Mouse (Mus musculus) right cerebral cortex, adult 18-20 months (tissue): Measurements from ENCODE around the gene Gpc5.

ENCODE experiments used
- DNase-seq: peaks from one replicate; pipeline ENCODE4 v3.0.0; 2022; ENCODE audit warnings: mixed read lengths

Gpc5 gene

DNA sequence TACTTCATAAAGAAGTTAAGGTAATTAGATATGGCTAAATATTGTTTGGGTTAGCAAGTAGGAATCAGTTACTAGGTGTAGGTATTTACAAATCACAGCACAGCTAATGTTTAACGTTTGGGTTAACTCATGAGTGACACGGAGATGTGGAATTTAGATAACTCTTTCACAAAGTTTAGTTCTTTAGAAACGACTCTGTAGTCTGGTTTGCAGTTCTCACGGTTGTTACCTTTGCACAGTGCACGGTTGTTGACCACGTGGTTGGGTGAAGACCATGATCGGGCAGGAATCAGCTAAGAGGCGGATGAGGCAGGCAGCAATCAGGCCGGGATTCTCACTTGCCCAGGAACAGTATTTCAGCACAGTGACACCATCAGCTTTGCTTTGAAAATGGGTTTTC lies 26.6 kb downstream of the Gpc5 start:
- no peak for DNase-seq

DNA sequence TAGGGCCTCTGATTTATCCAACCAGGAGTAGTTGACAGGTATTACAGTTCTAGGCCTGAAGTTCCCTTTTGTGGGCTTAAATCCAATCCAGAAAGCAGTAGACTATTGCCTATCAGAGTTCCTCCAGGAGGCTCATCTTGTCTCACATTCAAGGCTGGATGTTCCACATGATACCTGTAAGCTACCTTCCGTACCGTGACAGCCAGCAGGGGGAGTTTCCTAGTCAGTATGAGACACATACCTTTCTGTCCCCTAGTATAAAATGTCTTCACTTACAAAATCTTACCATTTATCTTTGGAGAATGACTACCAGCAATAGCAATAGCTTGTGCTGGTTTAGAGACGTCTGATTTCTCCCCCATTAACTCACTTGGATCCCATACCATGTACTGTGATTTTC lies 56.8 kb downstream of the Gpc5 start:
- no peak for DNase-seq

DNA sequence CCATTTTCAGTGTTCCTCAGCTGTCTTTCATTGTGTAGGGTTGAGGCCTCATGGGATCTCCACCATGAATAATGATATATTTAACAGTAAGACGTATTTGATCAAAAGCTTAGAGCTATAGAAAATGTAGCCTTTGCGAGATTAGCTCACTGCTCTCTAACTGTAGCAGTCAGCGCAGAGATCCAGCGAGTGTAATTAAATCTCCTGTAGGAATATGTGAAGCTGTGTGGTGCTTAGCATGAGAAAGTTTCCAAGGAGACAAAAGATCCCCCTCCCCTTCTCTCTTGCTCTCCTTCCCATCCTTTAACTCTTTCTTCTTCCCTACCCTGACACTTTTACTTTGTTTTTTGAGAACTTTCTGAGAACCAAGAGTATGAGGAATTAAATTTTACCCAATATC lies 64.6 kb downstream of the Gpc5 start:
- DNase-seq, result no peak

DNA sequence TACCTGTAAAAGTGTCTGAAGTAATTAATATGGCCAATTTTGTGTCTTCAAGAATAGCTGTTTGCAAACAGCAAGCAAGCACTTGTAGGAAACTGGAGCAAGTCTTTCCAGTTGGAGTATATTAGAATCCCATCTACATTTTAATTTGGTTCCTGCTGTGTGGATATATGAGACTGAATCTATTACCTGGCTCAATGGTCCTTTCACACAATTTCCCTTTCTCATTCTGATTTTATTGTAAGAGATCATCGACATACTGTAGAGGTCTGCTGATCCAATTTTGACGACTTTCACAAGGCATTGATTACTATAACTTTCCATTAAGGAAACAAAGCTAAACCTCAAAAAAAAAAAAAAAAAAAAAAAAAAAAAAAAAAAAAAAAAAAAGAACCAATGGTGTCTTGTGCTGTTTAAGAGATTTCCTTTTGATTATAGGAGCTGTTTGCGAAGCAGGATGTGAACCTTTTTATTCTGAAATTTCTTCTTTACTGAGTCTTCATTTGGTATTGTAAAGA lies 85.4 kb downstream of the Gpc5 start:
- no peak for DNase-seq

DNA sequence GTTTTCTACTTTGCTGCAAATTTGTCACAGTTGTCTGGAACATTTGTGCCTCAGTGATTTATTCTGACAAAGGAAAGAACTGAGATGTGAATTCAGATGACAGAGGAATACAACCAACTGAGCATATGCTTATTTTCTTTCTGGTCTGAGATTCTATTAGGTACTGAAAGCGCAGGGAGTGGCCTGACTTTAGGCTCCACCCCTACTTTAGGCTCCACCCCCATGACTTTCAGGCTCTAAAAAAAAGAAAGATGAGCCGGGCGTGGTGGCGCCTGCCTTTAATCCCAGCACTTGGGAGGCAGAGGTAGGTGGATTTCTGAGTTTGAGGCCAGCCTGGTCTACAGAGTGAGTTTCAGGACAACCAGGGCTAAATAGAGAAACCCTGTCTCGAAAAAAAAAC lies 87.9 kb downstream of the Gpc5 start:
- no peak for DNase-seq

DNA sequence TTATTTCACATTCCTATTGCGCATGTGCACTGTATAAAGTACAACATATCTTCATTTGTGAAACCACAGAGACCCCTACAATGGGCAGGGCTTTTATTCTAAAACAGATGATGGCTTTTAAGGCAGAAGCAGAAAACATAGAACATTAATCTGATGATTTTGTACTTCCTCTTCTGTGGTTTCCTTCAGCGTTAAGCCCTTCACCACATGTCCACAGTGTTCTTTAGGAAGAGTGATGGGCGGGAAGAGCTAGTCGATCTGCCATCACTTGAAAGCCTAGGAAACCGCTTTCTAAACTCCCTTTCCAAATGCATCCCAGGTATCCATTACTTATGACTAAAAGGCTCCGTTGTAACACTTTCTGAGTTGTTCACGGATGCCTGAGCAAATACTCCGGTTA lies 96.2 kb downstream of the Gpc5 start:
- no peak for DNase-seq

DNA sequence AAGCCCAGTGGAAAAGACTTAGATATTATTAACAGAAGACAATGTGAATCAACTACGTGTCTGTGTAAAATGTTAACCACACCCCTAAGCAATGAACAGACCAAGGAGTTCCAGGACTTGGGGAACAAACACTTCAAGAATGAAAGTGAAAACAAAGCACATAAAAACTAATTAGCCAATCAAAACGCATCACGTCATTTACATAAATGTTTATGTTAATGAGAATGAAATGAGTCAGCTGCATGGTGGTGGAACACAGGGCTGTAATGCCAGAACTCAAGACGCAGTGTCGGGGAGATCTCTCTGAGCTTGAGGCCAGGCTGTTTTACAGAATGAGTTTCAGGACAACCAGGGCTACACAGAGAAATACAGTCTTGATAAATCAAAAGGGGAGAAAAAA lies 136.1 kb downstream of the Gpc5 start:
- no peak for DNase-seq

DNA sequence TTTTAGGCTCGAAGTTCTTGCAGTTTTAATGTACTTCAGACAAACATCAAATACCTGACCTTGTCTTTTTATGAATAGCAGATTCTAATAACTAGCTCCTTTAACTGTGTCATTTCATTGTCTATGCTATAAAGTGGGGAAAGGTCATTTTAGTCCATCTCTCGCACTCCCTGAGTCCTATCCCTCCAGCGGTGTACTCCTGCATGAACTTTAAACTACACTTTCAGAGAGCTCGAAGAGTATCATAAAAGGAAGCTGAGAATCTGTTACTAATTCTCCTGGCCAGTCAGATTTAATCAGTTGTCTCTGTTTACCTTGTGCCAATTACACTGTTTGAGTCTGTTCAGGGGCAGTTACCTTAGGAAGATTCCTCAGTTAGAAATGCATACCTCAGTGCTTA lies 144.4 kb downstream of the Gpc5 start:
- no peak for DNase-seq

DNA sequence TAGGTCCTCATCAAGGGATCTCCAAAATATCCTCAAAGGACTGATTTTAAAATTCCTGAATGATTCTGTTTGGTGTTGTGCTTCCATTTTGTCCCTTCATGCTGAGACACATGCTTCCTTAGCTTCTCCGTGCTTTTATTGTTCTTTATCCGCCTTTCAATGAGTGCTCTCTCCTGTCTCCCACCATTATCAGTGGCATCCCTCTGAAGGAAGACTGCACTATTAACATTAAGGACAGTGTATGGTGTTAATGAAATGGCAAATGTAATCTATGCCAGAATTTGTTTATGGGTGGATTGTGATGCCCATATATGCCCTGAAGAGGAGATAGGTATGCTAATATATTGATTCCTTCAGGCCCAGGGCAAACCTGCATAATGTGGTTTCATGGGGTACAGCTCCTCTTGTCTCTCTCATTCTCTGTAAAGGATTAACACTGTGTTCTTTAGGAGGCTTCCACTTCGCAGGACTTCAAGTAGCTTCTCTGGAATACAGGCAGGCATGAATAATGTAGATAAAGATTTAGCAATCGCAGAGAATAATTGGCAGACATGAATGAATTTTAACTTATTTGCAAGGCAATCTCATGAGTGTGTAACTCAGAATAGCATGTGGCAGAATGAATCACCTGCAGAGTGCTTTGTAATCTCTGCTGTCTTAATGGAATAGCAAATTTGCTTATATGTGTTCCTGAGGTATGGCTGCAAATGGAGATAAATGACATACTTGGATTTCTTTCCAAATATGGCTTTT lies 148.8 kb downstream of the Gpc5 start:
- DNase-seq, result no peak

DNA sequence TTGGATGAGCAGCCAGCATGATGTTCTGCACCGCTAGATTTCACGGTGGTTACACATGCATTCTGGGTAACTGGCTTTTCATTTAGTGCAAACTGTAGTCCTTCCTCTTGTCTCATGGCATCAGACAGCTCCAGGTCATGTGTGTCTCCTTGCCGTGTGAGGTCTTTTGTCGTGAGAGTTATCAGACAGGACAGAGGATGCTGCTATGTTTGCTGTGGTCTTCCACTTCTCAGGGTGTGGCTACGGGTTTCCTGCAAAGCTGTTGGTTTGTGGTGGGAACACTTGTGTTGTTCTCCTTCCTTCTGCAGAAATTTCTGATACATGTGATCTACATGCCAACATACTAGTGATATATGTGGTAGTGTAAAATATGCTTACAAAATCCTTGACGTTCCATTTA lies 158.5 kb downstream of the Gpc5 start:
- no peak for DNase-seq

DNA sequence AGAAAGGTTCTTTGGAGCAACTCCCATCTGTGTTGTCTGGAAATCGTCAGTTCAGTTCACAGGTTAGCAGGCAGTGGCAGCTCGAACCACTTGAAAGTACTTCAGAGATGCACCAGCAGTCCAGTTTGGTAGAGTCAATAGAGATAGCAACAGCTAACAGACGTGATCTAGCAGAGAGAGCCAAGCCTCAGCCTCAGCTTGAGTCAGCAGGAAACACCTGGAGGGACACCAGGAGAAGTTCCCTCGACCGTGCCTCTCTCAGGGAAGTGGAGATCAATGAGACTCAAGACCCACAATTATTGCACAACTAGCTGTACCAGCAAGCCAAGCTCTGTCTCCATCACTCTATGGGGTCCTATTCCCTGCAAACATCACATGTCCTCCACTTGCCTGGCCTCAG lies 159.8 kb downstream of the Gpc5 start:
- no peak for DNase-seq

DNA sequence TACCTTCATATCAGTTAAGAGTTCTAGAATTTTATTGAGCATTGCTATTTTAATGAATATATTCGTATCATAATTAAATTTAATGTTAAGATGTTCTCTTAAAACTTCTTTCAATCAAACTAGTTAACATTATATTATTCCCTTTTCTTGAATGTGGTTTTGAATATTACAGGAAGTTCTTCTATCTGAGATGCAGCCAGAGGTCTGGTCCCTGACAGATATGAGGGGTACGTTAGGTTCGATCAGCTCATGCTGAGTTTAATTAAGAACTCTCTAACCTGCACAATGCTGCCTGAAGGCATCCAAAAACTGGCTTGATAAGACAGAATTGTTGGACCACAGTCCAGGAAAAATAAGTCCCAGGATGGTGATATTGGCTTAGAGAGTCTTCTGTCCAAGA lies 161.1 kb downstream of the Gpc5 start:
- no peak for DNase-seq

DNA sequence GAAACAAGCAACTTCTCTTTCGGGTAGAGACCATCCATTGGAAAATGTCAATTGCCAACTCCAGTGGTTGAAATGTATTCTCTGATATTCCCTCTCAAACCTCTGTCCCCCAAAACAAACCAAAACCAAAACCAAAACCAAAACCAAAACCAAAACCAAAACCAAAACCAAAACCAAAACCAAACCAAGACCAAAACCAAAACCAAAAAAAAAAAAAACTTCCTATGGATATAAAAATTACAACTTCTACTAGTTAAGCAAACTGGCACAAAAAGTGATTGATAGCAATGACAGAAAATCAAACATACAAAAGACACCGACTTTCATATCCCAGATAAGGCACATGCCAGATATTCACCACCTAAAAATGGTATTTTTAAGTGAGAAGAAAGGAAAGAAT lies 161.7 kb downstream of the Gpc5 start:
- no peak for DNase-seq

DNA sequence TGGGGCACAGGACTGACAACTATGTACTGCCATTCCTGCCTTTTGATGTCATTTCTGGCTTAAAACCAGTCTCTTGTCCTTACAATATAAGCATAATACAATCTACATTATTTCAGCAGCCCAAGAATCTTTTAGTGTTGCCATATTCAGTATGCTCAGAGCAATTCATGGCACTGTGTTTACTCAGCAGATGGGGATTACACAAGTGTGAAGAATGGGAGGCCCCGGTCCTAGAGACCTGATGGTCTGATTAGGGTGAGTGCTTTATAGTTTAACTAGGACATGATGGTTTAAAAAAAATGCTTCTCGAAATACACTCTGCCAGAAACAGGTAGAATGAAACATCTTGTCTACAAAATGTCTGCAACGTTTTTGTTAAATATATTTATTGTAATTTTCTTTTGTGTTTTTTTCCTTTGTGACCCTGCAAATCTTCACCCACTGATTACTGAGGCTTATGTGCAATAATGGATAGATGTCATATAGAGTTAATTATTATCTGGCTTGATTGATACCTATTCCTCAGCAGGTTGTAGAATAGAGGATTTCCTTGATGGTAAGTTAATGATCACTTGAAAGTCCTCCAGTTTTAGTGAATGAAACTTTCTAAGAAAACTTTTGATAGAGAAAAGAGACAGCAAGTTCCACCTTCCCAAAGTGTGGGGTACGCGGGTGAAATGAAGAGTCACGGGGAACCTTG lies 177.8 kb downstream of the Gpc5 start:
- no peak for DNase-seq

DNA sequence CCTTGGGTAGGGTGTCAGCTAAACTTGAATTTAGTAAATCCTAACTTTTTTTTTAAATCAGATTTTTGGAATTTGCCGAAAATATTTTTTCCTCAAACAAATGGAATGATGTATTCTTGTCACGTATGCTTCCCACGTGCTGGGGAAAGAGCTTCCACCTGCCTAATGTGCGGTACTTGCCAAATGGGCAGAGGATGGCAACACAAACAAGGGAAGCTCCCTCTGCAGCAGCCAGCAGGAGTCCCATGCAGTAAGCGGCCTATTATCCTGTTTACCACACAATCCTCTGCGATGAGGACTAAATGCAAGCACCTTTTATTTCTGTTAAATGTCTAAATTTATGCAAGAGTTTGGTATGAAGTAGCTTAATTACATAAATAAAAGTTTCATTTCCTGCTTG lies 178.4 kb downstream of the Gpc5 start:
- DNase-seq, result no peak

DNA sequence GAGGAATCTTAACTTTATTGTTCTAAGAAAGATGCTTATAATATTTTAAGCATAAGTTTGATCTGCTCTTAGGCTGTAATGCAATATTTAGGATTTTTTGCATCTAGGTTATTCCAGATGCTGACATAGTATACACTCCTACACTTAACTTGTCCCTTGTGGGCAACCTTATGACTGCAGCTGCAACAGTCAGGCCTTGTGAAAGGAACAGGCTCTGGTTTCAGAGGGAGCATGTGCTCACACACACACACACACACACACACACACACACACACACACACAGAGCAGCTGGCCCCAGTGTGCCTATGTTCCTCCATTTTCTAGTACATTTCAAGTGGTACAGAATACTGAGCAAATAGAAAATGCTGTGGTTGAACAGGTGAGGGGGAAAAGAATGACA lies 190.8 kb downstream of the Gpc5 start:
- no peak for DNase-seq

DNA sequence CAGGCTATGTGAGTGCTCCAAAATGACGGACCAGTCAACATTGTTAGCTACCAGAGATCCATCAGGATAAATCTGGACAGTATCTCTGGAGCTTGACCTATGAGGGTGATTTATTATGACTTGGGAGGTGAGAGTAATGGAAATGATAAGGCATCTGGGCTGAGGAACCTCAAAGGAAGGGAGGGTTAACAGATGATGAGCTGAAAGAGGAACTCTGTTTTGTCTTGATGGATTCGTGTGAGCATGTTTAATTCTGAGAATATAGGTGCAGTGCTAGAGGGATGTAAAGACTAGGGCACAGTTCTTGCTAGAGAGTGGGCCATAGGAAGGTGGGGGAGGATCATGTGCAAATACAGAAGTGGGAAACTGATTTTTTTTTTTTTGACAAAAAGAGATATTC lies 232.2 kb downstream of the Gpc5 start:
- DNase-seq, result no peak

DNA sequence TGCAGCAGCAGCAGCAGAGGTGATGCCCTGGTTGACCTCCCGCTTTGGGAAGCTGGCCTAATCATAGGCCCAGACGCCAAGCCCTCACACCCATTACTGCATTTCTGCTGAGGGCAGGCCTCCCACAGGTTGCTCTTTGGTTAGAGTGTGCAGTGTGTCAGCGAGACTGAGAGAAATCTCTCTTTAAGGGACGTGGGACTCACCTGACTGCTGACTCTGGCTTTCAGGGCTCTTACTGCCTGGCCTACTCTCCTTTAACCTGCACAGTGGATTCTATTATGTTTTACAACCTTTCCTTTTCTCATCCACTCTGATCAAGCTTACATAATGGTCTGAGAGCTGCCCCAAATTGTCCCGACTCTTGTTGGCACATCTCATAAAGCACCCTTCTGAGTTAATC lies 234.4 kb downstream of the Gpc5 start:
- no peak for DNase-seq

DNA sequence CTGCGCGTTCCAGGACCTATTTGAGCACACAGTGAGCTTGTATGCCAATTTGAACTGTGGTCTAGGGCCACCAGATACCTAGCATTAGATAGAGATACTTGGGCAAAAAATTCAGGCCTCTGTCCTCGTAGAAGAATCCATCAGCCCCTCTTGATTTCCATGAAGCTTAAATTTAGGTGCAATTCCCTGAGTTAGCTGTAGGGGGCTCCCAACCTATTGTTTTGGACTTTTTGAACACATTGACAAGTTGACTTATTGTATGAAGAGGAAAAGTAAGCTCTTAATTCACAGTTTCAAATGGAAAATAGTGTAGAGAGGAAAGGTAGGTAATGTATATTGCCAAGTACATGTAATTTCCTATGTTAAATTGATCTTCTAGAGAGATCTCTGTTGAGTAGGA lies 247.1 kb downstream of the Gpc5 start:
- no peak for DNase-seq

DNA sequence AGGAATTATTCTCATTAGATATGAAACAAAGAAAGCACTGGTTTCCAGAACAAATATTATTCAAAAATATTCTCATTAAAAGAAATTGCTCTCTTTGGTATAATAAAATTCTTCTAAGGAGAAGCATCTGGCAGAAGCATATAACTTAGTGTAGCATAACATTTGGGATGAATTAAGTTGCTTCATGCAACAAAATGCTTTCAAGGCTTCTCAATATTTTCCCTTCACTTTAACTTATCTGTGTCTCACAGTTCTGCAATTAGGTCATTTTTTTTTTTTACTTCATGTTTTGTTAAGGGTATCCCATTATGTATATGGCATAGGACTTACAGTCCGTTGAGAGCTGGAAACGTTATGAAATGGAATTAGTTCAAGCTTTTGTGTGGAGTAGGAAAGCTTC lies 250.6 kb downstream of the Gpc5 start:
- no peak for DNase-seq

DNA sequence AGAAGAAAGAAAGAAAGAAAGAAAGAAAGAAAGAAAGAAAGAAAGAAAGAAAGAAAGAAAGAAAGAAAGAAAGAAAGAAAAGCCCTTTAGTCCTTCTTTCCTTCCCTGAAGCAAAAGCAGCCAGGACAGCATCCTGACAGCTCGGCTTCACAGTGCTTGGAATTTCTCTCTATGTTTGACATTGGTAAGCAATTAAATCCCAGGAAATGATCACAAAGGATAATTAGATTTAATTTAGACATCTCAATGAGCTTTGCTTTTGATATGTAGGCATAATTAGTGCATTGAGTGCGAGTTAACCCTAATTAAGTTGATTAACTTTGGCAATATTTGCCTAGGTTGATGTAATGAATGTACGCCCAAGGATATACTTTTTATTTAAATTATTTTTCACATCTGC lies 257.4 kb downstream of the Gpc5 start:
- no peak for DNase-seq

DNA sequence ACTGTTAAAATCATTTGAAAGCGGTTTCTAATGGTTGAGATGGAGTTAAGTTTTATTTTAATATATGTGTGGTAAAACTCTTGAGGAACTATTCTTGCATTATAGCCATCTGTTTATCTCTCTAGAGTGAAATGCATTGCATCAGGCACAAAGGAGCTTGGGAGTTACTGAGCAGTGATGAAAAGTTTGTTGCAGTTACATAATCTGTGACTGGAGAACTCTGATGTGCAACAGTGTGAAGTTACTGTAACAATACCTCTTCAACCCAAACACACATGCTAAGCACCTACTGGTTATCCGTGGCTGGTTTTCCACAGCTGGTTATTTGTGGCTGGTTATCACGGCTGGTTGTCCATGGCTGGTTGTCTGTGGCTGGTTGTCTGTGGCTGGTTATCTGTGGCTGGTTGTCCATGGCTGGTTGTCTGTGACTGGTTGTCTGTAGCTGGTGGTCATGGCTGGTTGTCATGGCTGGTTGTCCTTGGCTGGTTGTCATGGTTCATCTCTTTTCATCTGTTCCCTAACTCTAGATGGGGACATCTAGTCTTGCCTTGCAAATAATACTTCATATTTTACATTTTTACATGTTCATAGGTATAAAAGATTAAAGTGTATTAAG lies 273.4 kb downstream of the Gpc5 start:
- no peak for DNase-seq

DNA sequence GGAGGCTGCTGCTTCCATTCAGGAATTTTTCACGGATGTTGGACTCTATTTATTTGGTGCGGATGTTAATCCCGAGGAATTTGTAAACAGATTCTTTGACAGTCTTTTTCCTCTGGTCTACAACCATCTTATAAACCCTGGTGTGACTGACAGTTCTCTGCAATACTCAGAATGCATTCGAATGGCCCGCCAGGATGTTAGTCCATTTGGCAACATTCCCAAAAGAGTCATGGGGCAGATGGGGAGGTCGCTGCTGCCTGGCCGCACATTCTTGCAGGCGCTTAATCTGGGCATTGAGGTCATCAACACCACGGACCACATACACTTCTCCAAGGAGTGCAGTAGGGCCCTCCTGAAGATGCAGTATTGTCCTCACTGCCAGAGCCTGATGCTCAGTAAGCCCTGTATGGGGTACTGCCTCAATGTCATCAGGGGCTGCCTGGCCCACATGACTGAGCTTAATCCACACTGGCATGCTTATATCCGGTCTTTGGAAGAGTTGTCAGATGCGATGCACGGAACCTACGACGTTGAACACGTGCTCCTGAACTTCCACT lies 277.7 kb downstream of the Gpc5 start:
- DNase-seq, result no peak

DNA sequence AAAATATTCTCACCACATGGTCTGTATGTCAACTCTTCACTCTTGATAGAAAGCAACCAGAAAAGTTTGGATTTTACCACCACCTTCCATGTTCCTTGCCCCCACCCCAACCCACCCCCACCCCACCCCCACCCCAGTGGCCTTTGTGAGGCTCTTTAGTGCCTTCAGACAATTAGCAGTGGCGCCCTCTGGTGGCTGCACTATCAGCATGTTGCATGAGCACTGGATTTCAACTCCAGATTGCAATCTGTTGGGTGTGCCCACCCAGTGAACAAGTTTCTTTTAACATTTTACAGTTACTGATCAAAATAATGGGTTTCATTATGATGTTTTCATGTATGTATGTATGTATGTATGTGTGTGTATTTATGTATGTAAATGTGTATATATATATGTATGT lies 279.1 kb downstream of the Gpc5 start:
- DNase-seq, result peak; percentile 1
